Mouse (Mus musculus) CD4-positive, CD25-positive, alpha-beta regulatory T cell (primary cell): ENCODE measurements around the gene Srd5a3. TPM values are rescaled to one million over a fixed set of nuclear protein-coding genes. Genes with fewer than 3 reads are reported as not detected.

Experiments used
- polyA plus RNA-seq: library from polyadenylated mRNA; unstranded; fragments of 100-300 nt; shearing (Covaris generic); gene quantifications from one replicate; pipeline ENCODE4 v1.2.1, GENCODE M21; 2017

Gene Srd5a3
- polyA plus RNA-seq = 70.2 TPM

GRCm38 (mm10) chr5:76139808-76140729, at the start of gene Srd5a3:
TSS of gene Srd5a3 (plus strand) at chr5:76140271.

GRCm38 (mm10) chr5:76183750-76184261, 43.7 kb downstream of the Srd5a3 start, which contains the start of gene Tmem165:
TSS of gene Tmem165 (plus strand) at chr5:76183880.

Other genes starting within 250 kb of the Srd5a3 start
- 0.14 TPM for gene Kdr, start 161.8 kb upstream of the Srd5a3 start, polyA plus RNA-seq
- gene Tmem165, start 43.6 kb downstream of the Srd5a3 start, polyA plus RNA-seq = 93.3 TPM
- gene Clock, start 164.5 kb downstream of the Srd5a3 start, polyA plus RNA-seq = 16.5 TPM
- gene Pdcl2, start 190.9 kb downstream of the Srd5a3 start, polyA plus RNA-seq = not detected
- not detected for gene Nmu, start 223.5 kb downstream of the Srd5a3 start, polyA plus RNA-seq